Mouse (Mus musculus) cerebellum, adult 2 months (tissue): ENCODE results near the gene Ddx46. TPM values are rescaled to one million over a fixed set of nuclear protein-coding genes. Genes with fewer than 3 reads are reported as not detected.

ENCODE experiments used
- DNase-seq, 2 experiments: peaks; one replicate each; pipeline ENCODE4 v3.0.0; 2021
- H3K27ac ChIP-seq: fragments of 200-500 bp; 2 replicates; pipeline ENCODE4 v1.5.1; 2012; ENCODE audit warnings: low read length, control low read depth, inconsistent platforms; ENCODE audit not compliant: insufficient read depth
- H3K27me3 ChIP-seq: fragments of 200-500 bp; 2 replicates; pipeline ENCODE4 v1.6.1; 2012; ENCODE audit warnings: inconsistent platforms, mild to moderate bottlenecking, low read length, moderate library complexity; ENCODE audit not compliant: control insufficient read depth, insufficient read depth
- H3K4me1 ChIP-seq: fragments of 200-500 bp; 2 replicates; pipeline ENCODE4 v1.6.1; 2011; ENCODE audit warnings: low read length; ENCODE audit not compliant: control insufficient read depth, insufficient read depth
- H3K4me3 ChIP-seq: fragments of 200-500 bp; replicated peaks from 2 replicates; pipeline ENCODE3; 2011; ENCODE audit warnings: mild to moderate bottlenecking, low read depth, low read length, control low read depth; ENCODE audit not compliant: insufficient read depth
- CTCF ChIP-seq: fragments of 200-500 bp; IDR thresholded peaks from 2 replicates; pipeline ENCODE4 v1.5.1; 2011; ENCODE audit warnings: low read depth, mild to moderate bottlenecking, control low read depth, low read length, moderate library complexity, borderline replicate concordance; ENCODE audit not compliant: insufficient read depth
- POLR2A ChIP-seq: fragments of 200-500 bp; IDR thresholded peaks from 2 replicates; pipeline ENCODE4 v1.6.1; 2011; ENCODE audit warnings: low read length, control low read depth, borderline replicate concordance; ENCODE audit not compliant: insufficient read depth
- WGBS: fragments of 180-500 bp; shearing (Covaris S2); methylation state at CpG from one replicate; pipeline ENCODE4 v1.1.7; 2018; 5-methylcytosine and 5-hydroxymethylcytosine counted together
- polyA plus RNA-seq: library from polyadenylated mRNA; depleted of rRNA; stranded (reverse); fragments of >200 nt; gene quantifications from 2 replicates; pipeline ENCODE4 v1.2.3, GENCODE M21; 2012

The Ddx46 gene
- polyA plus RNA-seq, 1 experiment: 55.3 TPM

GRCm38 (mm10) chr13:55600657-55601056 lies 34.2 kb upstream of the Ddx46 start:
- no peak for TF ChIP-seq CTCF
- Histone ChIP-seq H3K27me3 (no peaks in the 10 kb centered on the region), H3K4me1 (peaks cover 3% of the 10 kb centered on the region; the same call in 1 of the 2 replicates), H3K27ac (no peak overlapping the region), H3K4me3 (peak overlapping the region; percentile 95)
- 11% methylated on average over 9 of the region's 9 CpGs for WGBS
- DNase-seq: no peak

DNA sequence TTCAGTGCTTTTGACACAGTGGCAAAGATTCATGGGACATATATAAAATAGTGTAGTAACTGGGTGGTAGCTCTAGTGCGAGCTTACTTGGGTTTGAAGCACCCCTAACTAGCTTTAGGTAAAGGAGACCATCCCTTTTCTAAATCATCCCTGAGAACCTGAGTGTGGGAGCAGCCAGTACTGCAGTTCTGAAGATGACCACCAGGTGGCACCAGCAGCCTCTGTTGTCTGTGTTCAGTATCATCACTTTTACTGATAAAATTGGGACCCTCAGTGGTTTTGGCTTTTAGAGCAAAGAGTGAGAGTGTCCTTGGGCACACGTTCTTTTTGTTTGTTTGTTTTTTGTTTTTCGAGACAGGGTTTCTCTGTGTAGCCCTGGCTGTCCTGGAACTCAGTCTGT lies 33.2 kb upstream of the Ddx46 start:
- WGBS: 5% methylated on average over 3 of the region's 3 CpGs
- H3K4me1 ChIP-seq: no peaks in the 10 kb centered on the region; the same call in 1 of the 2 replicates
- no peak overlapping the region for H3K4me3 ChIP-seq
- H3K27me3 ChIP-seq: no peaks in the 10 kb centered on the region
- no peak overlapping the region for H3K27ac ChIP-seq
- DNase-seq: peak; percentile 69 to 87
- TF ChIP-seq POLR2A (no peak), CTCF (peak; percentile 85)

GRCm38 (mm10) chr13:55604606-55605005 lies 30.2 kb upstream of the Ddx46 start:
- no peak for DNase-seq
- Histone ChIP-seq H3K4me1 (no peaks in the 10 kb centered on the region; the same call in 1 of the 2 replicates), H3K27ac (no peak overlapping the region), H3K4me3 (no peak overlapping the region), H3K27me3 (no peaks in the 10 kb centered on the region)
- 86% methylated on average over 3 of the region's 3 CpGs for WGBS
- TF ChIP-seq CTCF (no peak), POLR2A (no peak)

DNA sequence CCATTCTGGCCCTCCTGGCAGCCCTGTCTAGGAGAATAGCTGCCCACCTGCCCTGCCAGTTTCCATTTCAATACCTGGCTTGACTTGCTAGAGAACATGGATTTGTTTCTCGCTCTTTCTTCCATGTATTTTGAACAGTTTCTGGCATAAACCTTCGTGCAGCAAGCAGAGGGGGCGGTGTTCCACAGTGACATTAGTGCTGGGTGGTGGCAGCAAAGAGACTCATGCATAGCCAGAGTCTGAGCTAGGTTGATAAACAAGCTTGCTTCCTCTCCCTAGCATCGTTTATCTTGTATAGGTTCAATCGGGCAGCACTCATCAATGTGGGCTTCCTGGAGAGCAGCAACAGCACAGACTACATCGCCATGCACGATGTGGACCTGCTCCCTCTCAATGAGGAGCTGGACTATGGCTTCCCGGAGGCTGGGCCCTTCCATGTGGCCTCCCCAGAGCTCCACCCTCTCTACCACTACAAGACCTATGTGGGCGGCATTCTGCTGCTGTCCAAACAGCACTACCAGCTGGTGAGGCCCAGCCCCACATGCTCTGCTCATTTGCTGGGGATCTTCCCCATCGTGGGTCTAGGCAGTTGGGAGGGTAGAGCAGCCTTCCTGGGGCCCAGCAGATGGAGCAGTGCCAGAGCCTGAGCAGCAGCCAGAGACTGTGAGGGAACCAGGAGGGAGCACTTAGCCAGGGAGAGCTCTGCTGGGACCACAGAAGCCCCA lies 27.8 kb upstream of the Ddx46 start:
- Histone ChIP-seq H3K4me3 (no peak overlapping the region), H3K27ac (no peak overlapping the region), H3K4me1 (no peaks in the 10 kb centered on the region), H3K27me3 (no peaks in the 10 kb centered on the region)
- 62% methylated on average over 10 of the region's 10 CpGs for WGBS
- no peak for DNase-seq
- TF ChIP-seq CTCF (no peak), POLR2A (no peak)

DNA sequence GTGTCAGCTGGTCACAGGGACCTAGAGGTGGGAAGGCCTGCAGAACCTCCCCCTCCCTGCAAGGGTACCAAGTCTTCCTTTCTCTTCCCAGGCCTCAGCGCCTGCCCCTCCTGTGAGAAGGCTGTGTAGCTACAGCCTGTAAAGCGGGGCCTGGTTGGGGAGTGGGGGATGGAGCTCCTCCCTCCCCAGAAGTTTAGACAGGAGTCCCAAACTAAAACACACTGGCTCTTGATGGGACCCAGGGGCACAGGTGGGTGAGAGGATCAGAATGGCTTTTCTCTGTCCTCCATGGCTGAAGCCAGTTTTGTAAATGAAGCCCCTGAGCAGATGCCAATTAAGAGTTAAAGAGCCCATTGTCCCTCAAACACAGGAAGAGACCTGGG lies 27.2 kb upstream of the Ddx46 start:
- no peak for TF ChIP-seq POLR2A
- no peak for TF ChIP-seq CTCF
- Histone ChIP-seq H3K27ac (no peak overlapping the region), H3K4me3 (no peak overlapping the region), H3K27me3 (no peaks in the 10 kb centered on the region), H3K4me1 (no peaks in the 10 kb centered on the region)
- WGBS: 94% methylated on average over 2 of the region's 2 CpGs
- no peak for DNase-seq

DNA sequence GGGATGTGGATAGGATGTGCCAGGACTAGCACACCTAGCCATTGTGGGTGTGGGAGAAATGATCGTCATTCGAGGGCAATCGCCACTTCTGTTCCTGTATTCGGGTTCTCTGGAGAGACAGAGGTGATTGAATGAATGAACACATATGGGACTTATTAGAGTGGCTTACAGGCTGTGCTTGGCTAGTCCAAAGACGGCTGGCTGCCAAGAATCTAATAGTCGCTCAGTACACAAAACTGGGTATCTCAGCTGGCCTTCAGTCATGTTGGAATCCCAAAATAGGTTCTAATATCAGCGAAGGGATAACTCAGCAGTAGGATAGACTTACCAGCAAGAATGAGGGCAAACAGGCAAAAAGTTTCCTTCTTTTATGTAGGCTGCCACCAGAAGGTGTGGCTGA lies 22.8 kb upstream of the Ddx46 start:
- WGBS: 77% methylated on average over 7 of the region's 7 CpGs
- no peak for DNase-seq
- H3K4me3 ChIP-seq: no peak overlapping the region
- no peak overlapping the region for H3K27ac ChIP-seq
- H3K27me3 ChIP-seq: no peaks in the 10 kb centered on the region
- no peak for TF ChIP-seq POLR2A
- no peak for TF ChIP-seq CTCF
- no peaks in the 10 kb centered on the region for H3K4me1 ChIP-seq

DNA sequence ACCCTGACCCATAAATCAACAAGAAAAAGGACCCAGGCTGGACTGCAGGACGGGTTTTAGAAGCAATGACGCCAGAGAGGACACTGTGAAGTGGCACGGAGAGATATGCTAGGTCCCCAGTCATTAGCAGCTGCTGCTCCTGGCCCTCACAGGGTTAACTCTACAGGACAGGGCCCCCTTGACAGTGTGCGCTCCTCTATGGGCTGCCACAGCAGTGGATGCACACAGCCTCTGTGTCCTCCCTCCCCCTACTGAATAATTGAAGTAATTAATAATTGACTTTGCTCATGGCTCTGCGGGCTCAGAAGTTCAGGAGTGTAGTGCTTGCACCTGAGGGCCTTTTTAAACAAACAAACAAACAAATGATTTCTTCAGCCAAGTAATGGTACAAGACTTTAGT lies 21.4 kb upstream of the Ddx46 start:
- Histone ChIP-seq H3K4me1 (no peaks in the 10 kb centered on the region), H3K27me3 (no peaks in the 10 kb centered on the region), H3K4me3 (no peak overlapping the region), H3K27ac (no peak overlapping the region)
- TF ChIP-seq CTCF (no peak), POLR2A (no peak)
- 44% methylated on average over 5 of the region's 5 CpGs for WGBS
- DNase-seq: no peak

- H3K4me1 ChIP-seq: no peaks in the 10 kb centered on the region
- no peak overlapping the region for H3K27ac ChIP-seq
- TF ChIP-seq CTCF: no peak
- no peak for TF ChIP-seq POLR2A
- WGBS: 94% methylated on average over 4 of the region's 4 CpGs
- no peaks in the 10 kb centered on the region for H3K27me3 ChIP-seq
- DNase-seq: no peak
- H3K4me3 ChIP-seq: no peak overlapping the region
These were observed 15.5 kb upstream of the Ddx46 start for GRCm38 (mm10) chr13:55619328-55619727.
